Mouse (Mus musculus) hindbrain, embryonic 15.5 days (tissue): ENCODE results near the gene Rpl10. TPM values are rescaled to one million over a fixed set of nuclear protein-coding genes. Genes with fewer than 3 reads are reported as not detected.

Experiments used
- microRNA-seq: library from miRNA; unstranded; fragments of <30 nt; microRNA quantifications from one replicate; pipeline ENCODE4, GENCODE M21; 2016
- polyA plus RNA-seq: library from polyadenylated mRNA; unstranded; fragments of >200 nt; fragmentation: Nextera tagmentation; extraction: Ambion mirVana; gene quantifications from 2 replicates; pipeline ENCODE4 v1.2.1, GENCODE M21; 2015

Gene Rpl10
- polyA plus RNA-seq, 1 experiment from 2014 or later, result 396 TPM

Small RNA genes within 50 kb of the gene (microRNA-seq; reads per million reads assigned to microRNA genes)
- gene Mir7091, result not detected
- gene Mir7092, result 0.65 reads per million

Other genes with a start within 250 kb of the Rpl10 start
- 44.0 and 45.9 TPM in 2 replicates for gene Irak1, start 246.9 kb upstream of the Rpl10 start, polyA plus RNA-seq
- gene Opn1mw, start 143.3 kb upstream of the Rpl10 start, polyA plus RNA-seq, result not detected in 2 replicates
- gene Mecp2, start 135.4 kb upstream of the Rpl10 start, polyA plus RNA-seq, result 12.8 and 13.6 TPM in 2 replicates
- gene Tex28, start 103.0 kb upstream of the Rpl10 start, polyA plus RNA-seq, result not detected in 2 replicates
- gene Tktl1, start 93.6 kb upstream of the Rpl10 start, polyA plus RNA-seq, result 0.05 and 0.07 TPM in 2 replicates
- 87.8 and 92.0 TPM in 2 replicates for gene Flna, start 21.0 kb upstream of the Rpl10 start, polyA plus RNA-seq
- gene Emd, start 16.1 kb upstream of the Rpl10 start, polyA plus RNA-seq, result 14.5 and 16.7 TPM in 2 replicates
- 73.2 and 80.1 TPM in 2 replicates for gene Taz, start 11.1 kb downstream of the Rpl10 start, polyA plus RNA-seq
- 4.4 and 4.7 TPM in 2 replicates for gene Dnase1l1, start 11.5 kb downstream of the Rpl10 start, polyA plus RNA-seq
- 284 and 300 TPM in 2 replicates for gene Atp6ap1, start 26.3 kb downstream of the Rpl10 start, polyA plus RNA-seq
- 868 and 983 TPM in 2 replicates for gene Gdi1, start 34.2 kb downstream of the Rpl10 start, polyA plus RNA-seq
- gene Fam50a, start 42.2 kb downstream of the Rpl10 start, polyA plus RNA-seq, result 57.7 and 61.0 TPM in 2 replicates
- 53.6 and 55.5 TPM in 2 replicates for gene Plxna3, start 58.3 kb downstream of the Rpl10 start, polyA plus RNA-seq
- gene Lage3, start 82.8 kb downstream of the Rpl10 start, polyA plus RNA-seq, result 73.4 and 75.9 TPM in 2 replicates
- 67.7 and 71.0 TPM in 2 replicates for gene Ubl4a, start 102.4 kb downstream of the Rpl10 start, polyA plus RNA-seq
- gene Slc10a3, start 102.5 kb downstream of the Rpl10 start, polyA plus RNA-seq, result 7.7 and 8.4 TPM in 2 replicates
- gene Fam3a, start 122.5 kb downstream of the Rpl10 start, polyA plus RNA-seq, result 34.2 and 37.5 TPM in 2 replicates
- 15.7 and 16.7 TPM in 2 replicates for gene Ikbkg, start 122.5 kb downstream of the Rpl10 start, polyA plus RNA-seq
- 46.3 and 53.2 TPM in 2 replicates for gene G6pdx, start 158.4 kb downstream of the Rpl10 start, polyA plus RNA-seq
- gene Gm6880, start 210.6 kb downstream of the Rpl10 start, polyA plus RNA-seq, result not detected in 2 replicates